Mouse (Mus musculus) sigmoid colon, adult 10 weeks (tissue): ENCODE data around the gene Pgap3. TPM values are rescaled to one million over a fixed set of nuclear protein-coding genes. Genes with fewer than 3 reads are reported as not detected.

Experiments used
- polyA plus RNA-seq: library from polyadenylated mRNA; stranded (reverse); fragments of 350-450 nt; fragmentation: Illumina TruSeq; extraction: RNeasy Lipid Tissue Mini Kit (QIAGEN cat#74804); gene quantifications from one replicate; pipeline ENCODE4 v1.2.3, GENCODE M21; 2014; ENCODE audit warnings: low read depth, low replicate concordance

Pgap3 gene
- polyA plus RNA-seq = 0.35 TPM

DNA sequence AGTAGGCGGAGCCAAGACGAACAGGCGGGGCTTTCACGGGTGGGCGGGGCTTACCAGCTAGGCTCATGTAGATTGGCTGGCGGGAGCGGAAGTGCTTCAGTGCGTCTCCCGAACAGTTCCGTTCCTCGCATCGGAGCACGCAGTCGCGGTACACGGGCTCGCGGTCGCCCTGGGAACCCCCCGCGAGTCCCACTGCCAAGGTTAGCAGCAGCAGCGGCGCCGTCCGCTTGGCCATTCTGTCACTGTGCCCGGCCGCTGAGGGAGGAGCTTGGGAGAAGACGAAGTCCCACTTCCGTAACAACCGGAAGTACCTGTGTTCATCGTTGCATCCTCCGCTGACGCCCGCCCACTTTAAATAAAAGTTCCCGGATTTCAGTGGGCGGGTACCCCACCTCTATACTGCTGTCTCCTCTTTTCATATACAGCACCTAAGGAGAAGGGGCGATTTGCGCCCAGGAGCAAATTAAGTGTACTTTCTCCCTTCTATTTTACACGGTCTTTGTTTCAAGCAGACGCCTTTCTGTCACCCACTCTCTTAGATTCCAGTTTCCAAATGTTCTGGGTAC, at the start of gene Pgap3:
Gene Pgap3, minus strand, starts transcription at position 330 of the 566 bp plus-strand sequence.

DNA sequence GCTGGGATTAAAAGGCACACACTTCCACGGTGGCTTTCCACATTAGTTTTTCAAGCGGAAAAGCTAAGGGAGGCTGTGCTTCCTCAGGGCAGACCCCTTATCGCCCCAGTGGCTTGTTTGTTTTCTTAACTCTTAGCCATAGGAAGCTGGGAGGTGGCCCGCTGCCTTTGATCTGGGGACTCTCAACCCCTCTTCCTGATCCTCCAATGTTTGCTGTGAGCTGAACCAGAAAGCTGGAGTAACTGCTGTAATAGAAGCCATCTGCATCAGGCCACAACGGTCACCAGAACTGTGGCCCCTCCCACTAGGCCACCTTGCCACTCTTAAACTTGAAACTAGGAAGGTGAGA, 45.9 kb upstream of the Pgap3 start, which contains the start of gene Grb7:
Gene Grb7, plus strand, starts transcription at position 182 of the 349 bp plus-strand sequence.

DNA sequence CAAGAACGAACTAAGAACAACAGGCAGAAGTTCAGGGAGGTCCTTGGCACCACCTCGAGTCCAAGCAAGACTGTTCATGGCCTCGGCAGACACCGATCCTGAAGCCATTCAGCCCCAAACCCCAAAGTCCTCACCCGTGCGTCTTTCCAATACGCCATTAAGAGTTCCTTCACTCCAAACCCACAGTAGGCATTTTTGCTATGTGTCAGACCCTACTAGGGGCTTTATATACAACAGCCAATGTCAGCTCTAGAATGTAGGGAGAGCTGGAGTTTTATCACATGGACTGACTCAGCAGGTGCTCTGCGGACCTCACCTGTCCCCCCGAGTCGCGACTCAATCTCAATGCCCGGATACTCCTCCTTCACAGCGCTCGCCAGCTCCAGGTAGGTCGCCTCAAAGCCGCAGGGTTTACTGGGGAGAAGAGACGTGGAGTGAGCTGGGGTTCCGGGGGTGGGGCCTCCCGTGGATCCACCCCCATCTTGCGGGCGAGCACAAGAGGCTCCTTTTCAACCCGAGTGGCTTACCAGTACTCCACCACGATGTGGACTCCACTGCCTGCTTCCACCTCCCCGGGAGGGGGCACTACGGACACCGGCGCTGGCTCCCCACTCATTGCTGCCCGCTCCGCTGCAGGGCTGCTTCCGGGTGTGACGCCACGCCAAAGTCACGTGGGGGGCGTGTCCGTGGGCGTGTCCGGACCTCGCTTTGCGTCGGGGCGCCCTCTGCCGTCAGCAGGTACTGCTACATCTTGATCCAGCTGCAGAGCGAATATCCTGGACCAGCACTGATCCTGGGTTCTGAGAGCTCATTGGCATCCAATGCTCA, 38.3 kb upstream of the Pgap3 start, which contains the start of gene Mien1:
Gene Mien1, minus strand, starts transcription at position 661 of the 828 bp plus-strand sequence.

DNA sequence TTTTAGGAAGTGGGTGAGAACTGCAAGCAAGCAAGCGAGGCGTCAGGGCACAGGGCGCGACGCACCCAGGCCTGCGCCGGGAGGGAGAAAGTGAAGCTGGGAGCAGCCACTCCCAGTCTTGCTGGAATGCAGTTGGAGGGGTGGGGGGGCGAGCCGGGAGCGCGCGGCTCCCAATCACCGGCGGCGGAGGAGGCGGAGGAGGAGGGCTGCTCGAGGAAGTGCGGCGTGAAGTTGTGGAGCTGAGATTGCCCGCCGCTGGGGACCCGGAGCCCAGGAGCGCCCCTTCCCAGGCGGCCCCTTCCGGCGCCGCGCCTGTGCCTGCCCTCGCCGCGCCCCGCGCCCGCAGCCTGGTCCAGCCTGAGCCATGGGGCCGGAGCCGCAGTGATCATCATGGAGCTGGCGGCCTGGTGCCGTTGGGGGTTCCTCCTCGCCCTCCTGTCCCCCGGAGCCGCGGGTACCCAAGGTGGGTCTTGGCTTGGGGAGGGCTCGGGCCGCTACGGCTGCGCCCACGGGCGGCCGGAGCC, 12.0 kb upstream of the Pgap3 start, which contains the start of gene Erbb2:
Gene Erbb2, plus strand, starts transcription at position 198 of the 524 bp plus-strand sequence.

DNA sequence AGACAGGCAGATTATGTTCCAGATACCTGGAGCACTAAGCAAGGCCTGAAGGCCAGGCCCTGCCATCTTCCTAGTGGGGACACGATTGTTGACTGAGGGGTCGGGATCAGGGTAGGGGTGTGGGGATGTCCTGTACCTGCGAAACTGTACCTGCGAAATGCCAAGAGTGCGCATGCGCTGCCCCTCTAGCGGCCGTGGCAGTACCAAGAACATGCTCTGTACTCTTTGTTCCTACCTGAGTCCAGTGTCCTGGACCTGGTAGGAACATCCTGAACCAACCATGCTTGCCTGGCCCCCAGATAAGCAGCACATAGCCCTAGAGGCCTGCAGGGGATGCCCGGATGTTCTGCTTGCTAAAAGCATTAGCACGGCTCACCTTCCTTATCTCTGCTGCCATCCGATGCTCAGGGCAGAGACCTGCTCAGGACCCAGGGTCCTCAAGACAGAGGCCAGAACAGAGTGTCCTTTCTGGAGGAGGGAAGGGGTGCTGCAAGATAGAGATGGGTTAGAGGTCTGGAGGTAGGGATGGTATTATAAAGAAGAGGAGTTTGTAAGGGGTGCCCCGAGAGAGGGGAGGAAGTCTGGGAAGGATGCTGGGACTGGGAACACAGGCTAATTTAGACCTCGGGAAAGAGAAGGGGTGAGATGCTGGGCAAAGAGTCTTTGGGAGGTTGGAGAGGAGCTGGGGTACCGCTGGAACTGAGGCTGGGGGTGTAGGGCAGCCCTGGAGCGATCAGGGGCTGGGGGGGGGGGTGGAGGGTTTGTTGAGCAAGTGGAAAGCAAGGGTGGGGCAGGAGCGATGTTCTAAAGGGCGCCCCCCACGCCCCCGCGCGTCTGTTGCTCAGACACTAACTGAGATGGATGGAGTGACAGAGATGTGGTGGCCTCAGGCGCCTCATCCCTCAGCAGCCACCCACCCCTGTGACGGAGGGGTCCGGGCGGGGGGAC, 14.4 kb downstream of the Pgap3 start, which contains the start of gene Pnmt:
Gene Pnmt, plus strand, starts transcription at position 813 of the 948 bp plus-strand sequence.

DNA sequence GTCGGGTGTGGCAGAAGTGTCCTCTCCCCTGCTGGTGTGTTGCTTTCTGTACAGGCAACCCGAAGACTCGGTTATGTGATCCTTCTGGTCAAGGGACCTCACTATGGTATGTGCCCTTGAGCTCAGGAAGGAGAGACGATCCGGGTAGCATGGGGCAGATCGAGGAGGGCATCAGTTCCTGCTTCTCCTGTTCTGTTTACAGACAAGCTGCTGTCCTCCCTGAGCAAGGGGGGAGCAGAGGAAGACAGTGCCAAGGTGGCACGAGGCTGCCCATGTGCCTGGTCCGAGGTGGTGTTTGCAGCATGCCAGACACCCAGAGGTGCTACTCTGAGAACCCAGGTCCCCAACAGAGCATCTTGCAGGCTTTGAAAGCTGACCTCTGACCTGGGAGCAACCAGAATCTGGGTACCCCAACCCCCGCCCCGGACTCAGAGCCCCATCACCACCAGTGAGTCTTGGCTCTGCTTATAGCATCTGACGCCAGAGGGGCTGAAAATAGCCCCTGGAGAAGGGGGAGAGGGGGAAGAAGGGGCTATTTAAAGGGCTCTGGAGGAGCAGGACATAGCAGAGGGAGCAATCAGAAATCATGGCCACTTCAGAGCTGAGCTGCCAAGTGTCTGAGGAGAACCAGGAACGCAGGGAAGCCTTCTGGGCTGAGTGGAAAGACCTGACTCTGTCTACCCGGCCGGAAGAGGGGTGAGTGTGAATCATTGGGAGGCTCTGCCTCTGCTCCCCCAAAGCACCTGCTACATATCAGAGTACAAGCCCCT, 16.8 kb downstream of the Pgap3 start, which contains the start of gene Tcap:
Gene Tcap, plus strand, starts transcription at position 551 of the 770 bp plus-strand sequence.

DNA sequence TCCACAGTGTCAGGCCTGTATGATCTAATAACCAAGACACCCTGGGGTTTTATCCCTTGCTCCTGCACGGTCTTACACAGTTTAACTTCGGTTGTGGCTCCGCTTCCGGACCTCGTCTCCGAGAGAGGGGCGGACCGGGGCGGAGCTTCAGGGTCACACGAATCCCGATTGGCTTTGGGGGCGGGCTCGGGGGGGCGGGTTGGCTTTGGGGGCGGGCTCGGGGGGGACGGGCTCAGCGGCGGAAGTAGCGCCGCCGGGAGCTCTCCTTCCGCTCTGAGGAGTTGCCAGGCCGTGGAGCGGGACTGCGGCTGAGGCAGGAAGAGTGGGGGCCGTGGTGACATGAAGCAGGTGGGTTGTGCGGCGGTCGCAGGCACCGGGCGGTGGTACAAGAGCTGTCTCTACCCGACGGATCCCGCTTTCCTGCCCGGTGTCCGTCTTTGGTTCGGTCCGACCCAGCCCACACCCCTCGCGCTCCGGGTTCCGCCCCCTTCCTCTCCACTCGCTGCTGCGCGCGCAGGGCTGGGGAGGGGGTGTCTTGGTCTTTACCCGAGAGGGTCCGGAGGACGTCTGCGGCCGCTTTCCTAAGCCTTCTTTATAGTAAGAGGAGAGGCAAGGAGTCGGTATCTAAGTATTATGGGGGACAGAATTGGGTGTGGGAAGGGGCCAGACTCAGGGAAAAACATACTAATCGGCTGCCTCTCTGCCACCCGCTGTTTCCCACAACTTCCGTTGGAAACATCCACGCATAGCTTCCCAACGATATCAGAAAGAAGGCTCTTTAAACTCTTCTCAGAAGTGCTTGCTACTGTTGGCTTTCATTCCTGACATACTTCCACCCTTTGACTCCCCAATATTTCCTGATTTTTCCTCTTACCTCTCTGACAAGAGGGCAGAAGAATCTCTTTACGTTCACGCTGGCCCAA, 41.9 kb downstream of the Pgap3 start, which contains the start of gene Stard3:
Gene Stard3, plus strand, starts transcription at position 208 of the 923 bp plus-strand sequence.

DNA sequence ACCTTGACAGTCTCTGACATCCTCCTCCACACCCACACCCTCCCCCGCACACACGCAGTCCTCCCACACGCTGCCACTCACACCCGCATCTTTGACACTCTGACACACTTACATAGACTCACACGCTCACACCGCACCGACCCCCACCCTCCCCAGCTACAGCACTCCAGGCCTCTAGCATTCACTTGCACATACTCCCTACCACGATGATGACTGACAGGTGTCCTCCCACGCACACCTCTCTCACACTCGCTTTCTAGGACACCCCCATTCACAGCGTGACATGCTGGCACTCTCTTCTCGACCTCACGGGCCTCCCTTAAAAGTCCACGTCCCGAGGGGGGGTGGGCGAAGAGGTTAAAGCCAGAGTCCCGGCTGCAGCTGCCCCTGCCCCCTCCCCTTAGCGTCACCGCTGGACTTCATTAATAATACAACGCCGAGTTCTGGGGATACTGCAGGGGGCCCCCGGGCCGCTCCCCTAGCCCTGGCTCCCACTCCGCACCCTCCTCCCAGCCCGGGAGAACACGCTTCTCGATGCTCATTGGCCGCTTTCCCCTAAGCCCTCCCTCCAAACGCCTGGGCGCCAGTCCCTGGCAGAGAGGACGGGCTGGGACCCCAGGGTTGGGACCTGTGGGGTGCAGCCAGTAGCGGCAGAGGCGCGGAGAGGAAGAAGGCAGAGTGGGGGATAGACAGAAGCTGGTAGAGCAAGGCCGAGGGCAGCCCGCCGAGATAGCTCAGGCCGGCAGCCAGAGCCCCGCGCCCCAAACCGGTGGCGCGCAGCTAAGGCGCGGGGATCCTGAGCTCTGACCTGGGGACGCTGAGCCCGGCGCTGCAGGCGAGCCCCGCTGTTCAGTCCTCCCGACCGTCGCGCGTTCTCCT, 52.0 kb downstream of the Pgap3 start, which contains the start of gene Ppp1r1b:
Gene Ppp1r1b, plus strand, starts transcription at position 322 of the 879 bp plus-strand sequence.

Other genes starting within 250 kb of the Pgap3 start
- gene Med1, start 207.2 kb downstream of the Pgap3 start, polyA plus RNA-seq = 44.7 TPM
- 49.4 TPM for gene Cdk12, start 197.4 kb downstream of the Pgap3 start, polyA plus RNA-seq
- gene Neurod2, start 70.8 kb downstream of the Pgap3 start, polyA plus RNA-seq = not detected
- 36.0 TPM for gene Ppp1r1b, start 52.1 kb downstream of the Pgap3 start, polyA plus RNA-seq
- gene Stard3, start 42.1 kb downstream of the Pgap3 start, polyA plus RNA-seq = 1.6 TPM
- gene Tcap, start 16.7 kb downstream of the Pgap3 start, polyA plus RNA-seq = not detected
- not detected for gene Pnmt, start 14.0 kb downstream of the Pgap3 start, polyA plus RNA-seq
- gene Erbb2, start 12.0 kb upstream of the Pgap3 start, polyA plus RNA-seq = 5.8 TPM
- gene Mien1, start 38.5 kb upstream of the Pgap3 start, polyA plus RNA-seq = 57.1 TPM
- 8.2 TPM for gene Grb7, start 45.9 kb upstream of the Pgap3 start, polyA plus RNA-seq
- 6.2 TPM for gene Ikzf3, start 145.5 kb upstream of the Pgap3 start, polyA plus RNA-seq
- 0.91 TPM for gene Zpbp2, start 150.6 kb upstream of the Pgap3 start, polyA plus RNA-seq
- 2.4 TPM for gene Ormdl3, start 186.9 kb upstream of the Pgap3 start, polyA plus RNA-seq
- not detected for gene Lrrc3c, start 197.8 kb upstream of the Pgap3 start, polyA plus RNA-seq
- not detected for gene Gm12355, start 225.2 kb upstream of the Pgap3 start, polyA plus RNA-seq
- gene Gsdma3, start 225.9 kb upstream of the Pgap3 start, polyA plus RNA-seq = not detected
- gene Gsdma2, start 246.3 kb upstream of the Pgap3 start, polyA plus RNA-seq = not detected